Mouse (Mus musculus): ENCODE measurements around the gene Cacng8.

GRCm38 (mm10) chr7:3351536-3351935 is 38.9 kb upstream of the Cacng8 start:
- TF ChIP-seq GATA1 (IDR thresholded peaks at IDR 0.05; ENCODE audit: borderline replicate concordance, low read length) (no peak), FLI1 (IDR thresholded peaks at IDR 0.05; ENCODE audit: low read length) (no peak)

Data from megakaryocyte, embryonic 14.5 days (primary cell).